Mouse (Mus musculus) liver, embryonic 11.5 days (tissue): ENCODE data around the gene Epha4. TPM values are rescaled to one million over a fixed set of nuclear protein-coding genes. Genes with fewer than 3 reads are reported as not detected.

Source experiments
- ATAC-seq: fragments of 200-750 bp; cut with Nextera tagmentation; replicated peaks from 2 replicates; pipeline ENCODE4 v1.8.0; 2017; ENCODE audit warnings: moderate number of reproducible peaks, mild to moderate bottlenecking, moderate TSS enrichment, moderate library complexity; ENCODE audit not compliant: low FRiP score
- DNase-seq: peaks from one replicate; pipeline ENCODE4 v3.0.0-alpha.2; 2017; ENCODE audit warnings: low spot score
- H3K27ac ChIP-seq: fragments of 300-500 bp; sonication (generic); 2 replicates; pipeline ENCODE4 v1.5.1; 2014; ENCODE audit warnings: mild to moderate bottlenecking, low read depth, low read length, control low read depth
- H3K27me3 ChIP-seq: fragments of 300-500 bp; sonication (generic); replicated peaks from 2 replicates; pipeline ENCODE4 v1.6.1; 2014; ENCODE audit warnings: low read length, mixed read lengths; ENCODE audit not compliant: control insufficient read depth, insufficient read depth
- H3K36me3 ChIP-seq: fragments of 300-500 bp; sonication (generic); 2 replicates; pipeline ENCODE4 v1.6.1; 2014; ENCODE audit warnings: mild to moderate bottlenecking, low read length, moderate library complexity, mixed read lengths; ENCODE audit not compliant: control insufficient read depth, insufficient read depth
- H3K4me1 ChIP-seq: fragments of 300-500 bp; sonication (generic); replicated peaks from 2 replicates; pipeline ENCODE4 v1.6.1; 2014; ENCODE audit warnings: low read length, mixed read lengths; ENCODE audit not compliant: control insufficient read depth, insufficient read depth
- H3K4me2 ChIP-seq: fragments of 300-500 bp; sonication (generic); 2 replicates; pipeline ENCODE4 v1.6.1; 2014; ENCODE audit warnings: mild to moderate bottlenecking, control low read depth, moderate library complexity
- H3K4me3 ChIP-seq: fragments of 300-500 bp; sonication (generic); 2 replicates; pipeline ENCODE4 v1.5.1; 2014; ENCODE audit warnings: low read depth, low read length, control low read depth
- H3K9ac ChIP-seq: fragments of 300-500 bp; sonication (generic); 2 replicates; pipeline ENCODE4 v1.6.1; 2014; ENCODE audit warnings: low read depth, low read length, control low read depth
- H3K9me3 ChIP-seq: fragments of 300-500 bp; sonication (generic); 2 replicates; pipeline ENCODE4 v1.6.1; 2016; ENCODE audit warnings: low read length, inconsistent platforms, mixed read lengths; ENCODE audit not compliant: control insufficient read depth
- whole genome bisulfite sequencing: fragments of 180-500 bp; shearing (Covaris S2); extraction: QIAGEN DNeasy Blood & Tissue Kit; methylation state at CpG from one replicate; pipeline ENCODE4 v1.1.7; 2014; 5-methylcytosine and 5-hydroxymethylcytosine counted together
- polyA plus RNA-seq: library from polyadenylated mRNA; unstranded; fragments of >200 nt; fragmentation: Nextera tagmentation; extraction: Ambion mirVana; gene quantifications from 2 replicates; pipeline ENCODE4 v1.2.1, GENCODE M21; 2014

The Epha4 gene
- polyA plus RNA-seq, 1 experiment from 2014 or later, result 5.6 TPM

DNA sequence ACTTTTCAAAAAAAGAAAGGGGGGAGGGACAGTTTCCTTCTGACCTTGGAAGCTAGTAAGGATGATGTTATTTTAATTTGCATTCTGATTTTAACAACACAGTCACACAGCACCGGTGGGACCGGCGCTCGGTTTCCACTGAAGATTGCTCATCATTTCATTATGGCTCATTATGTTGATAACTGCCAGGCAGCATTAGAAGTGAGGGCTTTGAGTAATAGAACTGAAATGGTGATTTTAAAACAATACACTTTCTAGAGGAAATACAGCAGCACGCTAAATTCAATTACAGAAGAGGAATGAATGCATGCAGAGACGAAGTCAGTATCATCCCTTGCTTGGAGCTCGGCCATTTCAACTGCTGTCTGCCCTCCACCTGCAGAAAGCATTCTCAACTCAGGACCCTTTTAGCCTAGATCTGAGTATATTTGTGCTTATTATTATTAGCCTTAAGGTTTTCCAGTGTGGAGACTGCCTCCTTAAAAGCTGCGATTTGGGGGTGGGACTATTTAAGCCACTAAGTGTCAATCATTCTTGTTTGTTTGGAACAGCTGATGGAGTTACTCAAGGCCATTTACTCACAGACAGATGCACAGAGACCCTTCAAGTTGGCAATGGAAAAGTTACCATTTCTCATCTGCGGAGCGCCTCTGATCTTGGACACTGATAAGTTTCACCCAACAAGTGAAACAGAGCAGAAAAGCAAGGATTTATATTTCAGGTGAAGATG, 76.8 kb downstream of the Epha4 start:
- ATAC-seq (no peak), DNase-seq (no peak)
- Histone ChIP-seq H3K4me2 (no peak overlapping the region), H3K27ac (no peak overlapping the region), H3K9ac (no peak overlapping the region), H3K4me3 (no peak overlapping the region), H3K4me1 (no peaks in the 10 kb centered on the region; the same call in none of the 2 replicates), H3K36me3 (no peaks in the 10 kb centered on the region), H3K27me3 (no peaks in the 10 kb centered on the region), H3K9me3 (no peaks in the 10 kb centered on the region)
- 76% methylated on average over 10 of the region's 10 CpGs for WGBS

DNA sequence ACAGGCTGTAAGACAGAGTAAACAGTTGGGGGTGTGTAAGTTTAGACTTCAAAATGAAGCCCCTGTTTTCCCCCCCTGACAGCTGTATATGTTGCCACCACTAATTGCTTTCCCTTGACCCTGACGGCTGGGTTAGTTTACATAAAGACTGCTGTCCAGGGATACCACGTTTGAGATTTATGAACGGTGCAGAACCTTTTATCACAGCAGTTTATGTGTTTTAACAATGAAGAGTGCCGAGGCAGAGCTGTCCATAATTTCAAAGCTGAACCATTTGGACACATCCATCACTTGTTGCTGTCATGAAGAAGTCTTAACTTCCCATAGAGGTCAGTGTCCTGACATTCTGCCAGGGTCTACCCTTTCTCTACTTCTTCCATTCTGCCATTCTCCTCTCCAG, 79.8 kb downstream of the Epha4 start:
- H3K9ac ChIP-seq, result no peak overlapping the region
- DNase-seq (no peak), ATAC-seq (no peak)
- H3K4me1 ChIP-seq, result no peaks in the 10 kb centered on the region; the same call in none of the 2 replicates
- no peak overlapping the region for H3K27ac ChIP-seq
- 47% methylated on average over 4 of the region's 4 CpGs for whole genome bisulfite sequencing
- H3K9me3 ChIP-seq, result no peaks in the 10 kb centered on the region
- H3K4me2 ChIP-seq, result no peak overlapping the region
- no peaks in the 10 kb centered on the region for H3K27me3 ChIP-seq
- no peak overlapping the region for H3K4me3 ChIP-seq
- H3K36me3 ChIP-seq, result no peaks in the 10 kb centered on the region

DNA sequence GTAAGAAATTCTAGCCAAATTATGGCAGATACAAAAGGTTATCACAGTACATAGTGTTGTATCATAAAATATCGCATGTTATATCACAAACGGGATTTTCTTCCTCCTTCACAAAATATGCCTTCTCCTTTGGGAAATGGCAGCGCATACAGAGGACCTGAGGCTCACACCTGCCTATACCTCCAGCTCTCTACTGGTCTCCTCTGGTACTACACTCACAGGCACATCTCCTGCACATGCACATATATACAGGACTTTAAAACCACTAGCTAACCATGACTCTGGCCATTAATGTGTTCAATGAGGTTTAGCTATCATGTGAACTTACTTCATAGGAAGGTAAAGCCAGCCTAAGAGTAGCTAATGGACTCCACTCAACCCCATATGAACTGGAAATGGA, 81.7 kb downstream of the Epha4 start:
- Histone ChIP-seq H3K36me3 (no peaks in the 10 kb centered on the region), H3K9me3 (no peaks in the 10 kb centered on the region), H3K4me1 (no peaks in the 10 kb centered on the region; the same call in none of the 2 replicates), H3K27me3 (no peaks in the 10 kb centered on the region), H3K4me2 (no peak overlapping the region), H3K4me3 (no peak overlapping the region), H3K27ac (no peak overlapping the region), H3K9ac (no peak overlapping the region)
- DNase-seq, result no peak
- ATAC-seq, result no peak
- 90% methylated on average over 3 of the region's 3 CpGs for WGBS

DNA sequence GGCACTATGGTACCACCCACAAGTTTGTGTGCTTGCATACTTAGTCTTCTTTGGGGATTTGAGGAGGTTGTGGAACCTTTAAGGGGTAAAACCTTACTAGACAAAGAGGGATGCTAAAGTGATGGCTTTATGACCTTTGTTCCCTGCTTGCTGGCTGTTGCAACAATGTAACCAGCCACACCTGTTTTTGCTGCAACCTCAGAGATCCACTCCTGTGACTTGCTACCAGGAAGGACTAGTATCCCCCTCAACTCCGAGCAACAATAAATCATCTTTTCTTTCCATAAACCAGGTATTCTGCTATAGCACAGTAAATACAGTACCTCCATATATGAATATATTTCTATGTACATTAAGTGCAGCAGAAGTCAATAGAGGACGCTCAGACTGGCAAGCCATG, 82.4 kb downstream of the Epha4 start:
- no peak overlapping the region for H3K4me2 ChIP-seq
- H3K9me3 ChIP-seq, result no peaks in the 10 kb centered on the region
- ATAC-seq (no peak), DNase-seq (no peak)
- H3K4me3 ChIP-seq, result no peak overlapping the region
- no peaks in the 10 kb centered on the region for H3K36me3 ChIP-seq
- WGBS, result 80% methylated on average over 2 of the region's 2 CpGs
- no peaks in the 10 kb centered on the region; the same call in none of the 2 replicates for H3K4me1 ChIP-seq
- no peak overlapping the region for H3K27ac ChIP-seq
- H3K27me3 ChIP-seq, result no peaks in the 10 kb centered on the region
- H3K9ac ChIP-seq, result no peak overlapping the region

DNA sequence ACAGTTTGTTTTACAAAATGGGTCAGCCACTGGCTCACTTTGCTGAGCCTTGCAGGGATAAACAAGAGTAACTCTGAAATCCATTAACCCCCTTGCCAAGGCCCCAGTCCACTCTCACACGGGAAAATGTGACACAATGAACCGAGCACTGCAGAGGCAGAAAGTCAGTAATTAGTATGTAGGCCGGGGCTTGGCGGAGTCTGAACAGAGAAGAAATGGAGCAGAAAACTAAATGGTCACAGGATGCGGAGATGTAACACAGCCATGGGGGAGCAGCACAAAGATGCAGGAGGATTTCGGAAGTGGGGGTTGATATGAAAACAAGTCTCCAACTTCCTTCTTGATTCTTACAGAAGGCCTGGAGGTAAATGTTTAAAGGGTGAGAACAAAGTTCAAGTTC, 85.7 kb downstream of the Epha4 start:
- Histone ChIP-seq H3K4me1 (no peaks in the 10 kb centered on the region), H3K9ac (no peak overlapping the region), H3K9me3 (no peaks in the 10 kb centered on the region), H3K4me3 (no peak overlapping the region), H3K27me3 (no peaks in the 10 kb centered on the region), H3K4me2 (no peak overlapping the region), H3K36me3 (no peaks in the 10 kb centered on the region; the same call in 1 of the 2 replicates), H3K27ac (no peak overlapping the region)
- WGBS, result 77% methylated on average over 6 of the region's 6 CpGs
- no peak for ATAC-seq
- no peak for DNase-seq

DNA sequence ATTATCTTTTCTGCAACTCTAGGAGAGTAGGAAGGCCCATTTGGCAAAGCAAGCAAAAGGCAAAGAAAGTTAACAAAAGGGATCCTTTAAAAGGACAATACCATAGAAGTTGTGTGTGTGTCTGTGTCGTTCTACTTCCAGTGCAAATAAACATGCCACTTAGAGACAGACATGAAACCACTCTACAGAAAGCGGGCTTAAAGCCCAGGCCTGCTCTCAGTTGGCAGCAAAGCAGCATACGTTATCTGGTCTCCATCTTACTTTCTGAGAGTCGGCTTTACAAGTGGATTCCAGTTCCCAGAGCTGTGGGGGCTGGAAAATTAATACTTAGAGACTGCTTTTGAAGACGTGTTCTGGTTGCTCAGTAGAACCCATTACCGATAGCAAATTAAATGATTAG, 87.9 kb downstream of the Epha4 start:
- Histone ChIP-seq H3K36me3 (no peaks in the 10 kb centered on the region; the same call in 1 of the 2 replicates), H3K9me3 (no peaks in the 10 kb centered on the region), H3K4me2 (no peak overlapping the region), H3K27ac (no peak overlapping the region), H3K4me3 (no peak overlapping the region), H3K9ac (no peak overlapping the region), H3K4me1 (no peaks in the 10 kb centered on the region), H3K27me3 (no peaks in the 10 kb centered on the region)
- 65% methylated on average over 6 of the region's 6 CpGs for WGBS
- ATAC-seq, result no peak
- no peak for DNase-seq

DNA sequence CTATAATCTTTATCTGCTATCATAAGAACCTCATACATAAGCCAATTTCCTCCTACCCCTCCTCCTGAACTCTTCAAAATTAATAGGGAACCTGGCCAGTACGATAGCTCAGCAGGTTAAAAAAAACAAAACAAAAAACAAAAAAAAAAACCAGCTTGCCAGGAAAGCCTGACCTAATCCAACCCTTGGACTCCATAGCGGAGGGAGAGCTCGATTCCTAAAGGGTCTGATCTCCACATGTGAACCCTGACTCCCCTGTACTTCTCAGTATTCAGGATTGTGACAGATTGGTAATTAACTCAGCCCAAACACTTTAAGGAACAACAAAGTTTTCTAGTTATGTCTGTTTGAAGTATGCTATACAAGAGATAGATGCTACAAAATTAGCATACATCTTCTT, 89.7 kb downstream of the Epha4 start:
- Histone ChIP-seq H3K4me1 (no peaks in the 10 kb centered on the region), H3K4me2 (no peak overlapping the region), H3K27ac (no peak overlapping the region), H3K4me3 (no peak overlapping the region), H3K9me3 (no peaks in the 10 kb centered on the region), H3K27me3 (no peaks in the 10 kb centered on the region), H3K9ac (no peak overlapping the region), H3K36me3 (no peaks in the 10 kb centered on the region; the same call in 1 of the 2 replicates)
- no peak for ATAC-seq
- no peak for DNase-seq
- WGBS, result 76% methylated on average over 3 of the region's 3 CpGs

DNA sequence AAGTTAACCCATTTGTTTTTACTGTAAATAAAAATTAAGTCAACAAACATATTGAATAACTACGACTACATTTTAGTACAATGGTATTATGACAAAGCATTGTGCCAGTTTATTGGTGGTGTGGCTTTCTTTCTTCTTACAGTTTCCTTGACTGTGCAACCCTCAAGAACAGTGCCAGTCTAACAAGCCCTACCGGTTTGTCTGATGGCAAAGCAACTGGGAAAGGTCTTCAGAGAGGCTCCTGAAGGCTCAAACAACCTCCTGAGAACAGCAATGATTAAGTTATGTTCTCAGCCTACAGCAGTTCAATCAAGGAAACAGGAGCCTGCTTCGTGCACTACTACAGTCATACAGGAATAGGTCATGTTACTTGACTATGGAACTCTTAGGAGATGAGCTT, 93.8 kb downstream of the Epha4 start:
- DNase-seq, result no peak
- H3K9ac ChIP-seq, result no peak overlapping the region
- H3K4me1 ChIP-seq, result no peaks in the 10 kb centered on the region
- H3K4me3 ChIP-seq, result no peak overlapping the region
- H3K4me2 ChIP-seq, result no peak overlapping the region
- H3K9me3 ChIP-seq, result no peaks in the 10 kb centered on the region
- H3K36me3 ChIP-seq, result no peaks in the 10 kb centered on the region
- ATAC-seq, result no peak
- WGBS, result 80% methylated on average over 3 of the region's 3 CpGs
- no peaks in the 10 kb centered on the region for H3K27me3 ChIP-seq
- H3K27ac ChIP-seq, result no peak overlapping the region

DNA sequence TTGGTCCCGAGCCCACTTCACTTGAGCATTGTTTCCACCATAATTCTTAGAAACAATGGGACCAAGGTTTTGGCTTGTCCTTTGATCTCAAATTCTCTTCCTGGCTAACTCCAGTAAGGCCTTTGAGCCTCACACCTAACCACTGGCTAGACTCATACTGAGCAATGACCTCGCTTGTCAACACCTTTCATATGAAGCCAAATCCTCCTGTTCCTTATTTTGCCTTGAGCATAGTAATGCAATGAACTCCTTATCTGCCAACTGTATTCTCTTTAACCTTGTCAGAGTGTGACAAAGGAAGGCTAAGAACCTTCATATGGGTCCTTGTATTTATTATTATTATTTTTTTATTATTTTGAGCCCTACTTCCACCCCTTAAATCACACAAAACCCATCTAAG, 94.5 kb downstream of the Epha4 start:
- no peak for ATAC-seq
- WGBS, result 67% methylated on average over 2 of the region's 2 CpGs

More for the DNA sequence above, 94.5 kb downstream of the Epha4 start:
- H3K9ac ChIP-seq, result no peak overlapping the region
- H3K9me3 ChIP-seq, result no peaks in the 10 kb centered on the region
- H3K27ac ChIP-seq, result no peak overlapping the region
- H3K4me2 ChIP-seq, result no peak overlapping the region
- no peaks in the 10 kb centered on the region for H3K4me1 ChIP-seq
- H3K4me3 ChIP-seq, result no peak overlapping the region
- no peak for DNase-seq
- no peaks in the 10 kb centered on the region for H3K36me3 ChIP-seq
- no peaks in the 10 kb centered on the region for H3K27me3 ChIP-seq
